ENCODE assay signal across 31 mouse cellular contexts in the genomic region with DNA sequence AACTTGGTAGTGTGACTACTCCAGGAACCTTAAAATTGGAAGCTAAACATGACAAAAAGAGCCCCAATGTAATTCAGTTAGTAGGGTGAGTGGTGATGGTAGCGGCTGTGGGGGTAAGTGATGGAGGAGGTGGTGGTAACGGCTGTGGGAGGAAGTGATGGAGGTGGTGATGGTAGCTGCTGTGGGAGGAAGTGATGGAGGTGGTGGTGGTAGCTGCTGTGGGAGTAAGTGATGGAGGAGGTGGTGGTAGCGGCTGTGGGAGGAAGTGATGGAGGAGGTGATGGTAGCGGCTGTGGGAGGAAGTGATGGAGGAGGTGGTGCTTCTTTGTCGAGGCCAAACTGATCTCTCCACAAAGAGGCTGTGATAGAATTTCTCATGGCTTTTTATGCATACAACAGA.
DNase-seq lines count a peak whose midpoint lies in the region; ATAC-seq lines count a peak whose summit lies in the region.
"Had no signal": no experiment of that assay in that cellular context is flagged by ENCODE, and none has a peak within 500 bp of the region (broad histone marks: within the 10 kb centered on the region; RNA-seq: fewer than 3 reads in every experiment).

No protein-coding gene starts in this region.

- H3K27ac ChIP-seq in midbrain, embryonic 16.5 days (ENCODE audit: low read length), result no peak overlapping the region
- H3K27ac ChIP-seq: embryonic facial prominence, embryonic 13.5 days; forebrain, embryonic 10.5 days; forebrain, embryonic 15.5 days; heart, adult 2 months; heart, embryonic 13.5 days; hindbrain, embryonic 10.5 days; hindbrain, embryonic 15.5 days; limb, embryonic 10.5 days; limb, embryonic 15.5 days; liver, embryonic 13.5 days; macrophage; midbrain, embryonic 10.5 days; midbrain, embryonic 15.5 days; neural tube, embryonic 13.5 days; stomach, embryonic 15.5 days had no signal

- no peak overlapping the region for H3K9ac ChIP-seq in midbrain, embryonic 16.5 days (ENCODE audit: low read depth, low read length)
- H3K9ac ChIP-seq: embryonic facial prominence, embryonic 13.5 days; forebrain, embryonic 15.5 days; heart, embryonic 13.5 days; hindbrain, embryonic 15.5 days; limb, embryonic 15.5 days; liver, embryonic 13.5 days; midbrain, embryonic 15.5 days; neural tube, embryonic 13.5 days; stomach, embryonic 15.5 days had no signal

- ATAC-seq in CD4-positive, CD25-positive, alpha-beta regulatory T cell, adult 4 months, result peak; percentile 53
- ATAC-seq in neutrophil, adult 5-6 weeks (ENCODE audit: extremely low read depth, insufficient number of reproducible peaks, low FRiP score, poor library complexity, severe bottlenecking), result peak; percentile 26; the same call in 1 of the 2 replicates
- ATAC-seq in midbrain, embryonic 16.5 days, result no peak
- ATAC-seq: forebrain, embryonic 15.5 days; midbrain, embryonic 15.5 days had no signal

- no peaks in the 10 kb centered on the region for H3K36me3 ChIP-seq in midbrain, embryonic 16.5 days (ENCODE audit: control insufficient read depth, insufficient read depth, low read length)
- H3K36me3 ChIP-seq: embryonic facial prominence, embryonic 13.5 days; forebrain, embryonic 10.5 days; forebrain, embryonic 15.5 days; heart, embryonic 13.5 days; hindbrain, embryonic 10.5 days; hindbrain, embryonic 15.5 days; limb, embryonic 10.5 days; limb, embryonic 15.5 days; liver, embryonic 13.5 days; midbrain, embryonic 10.5 days; midbrain, embryonic 15.5 days; neural tube, embryonic 13.5 days; stomach, embryonic 15.5 days had no signal

- H3K4me1 ChIP-seq in midbrain, embryonic 16.5 days (ENCODE audit: control insufficient read depth, insufficient read depth, low read length), result no peaks in the 10 kb centered on the region
- H3K4me1 ChIP-seq: embryonic facial prominence, embryonic 13.5 days; forebrain, embryonic 15.5 days; heart, embryonic 13.5 days; hindbrain, embryonic 10.5 days; limb, embryonic 15.5 days; liver, embryonic 13.5 days; stomach, embryonic 15.5 days had no signal

- H3K4me2 ChIP-seq in midbrain, embryonic 16.5 days (ENCODE audit: low read length), result no peak overlapping the region
- H3K4me2 ChIP-seq: embryonic facial prominence, embryonic 13.5 days; forebrain, embryonic 15.5 days; heart, embryonic 13.5 days; hindbrain, embryonic 15.5 days; limb, embryonic 15.5 days; liver, embryonic 13.5 days; midbrain, embryonic 15.5 days; neural tube, embryonic 13.5 days; stomach, embryonic 15.5 days had no signal

- WGBS in midbrain, embryonic 16.5 days, result 92% methylated on average over 5 of the region's 5 CpGs

- no peaks in the 10 kb centered on the region for H3K9me3 ChIP-seq in midbrain, embryonic 16.5 days (replicated peaks; ENCODE audit: control insufficient read depth, low read length, poor library complexity, severe bottlenecking)
- H3K9me3 ChIP-seq: embryonic facial prominence, embryonic 13.5 days; forebrain, embryonic 10.5 days; forebrain, embryonic 15.5 days; heart, embryonic 13.5 days; hindbrain, embryonic 10.5 days; hindbrain, embryonic 15.5 days; limb, embryonic 10.5 days; limb, embryonic 15.5 days; liver, embryonic 13.5 days; midbrain, embryonic 10.5 days; midbrain, embryonic 15.5 days; neural tube, embryonic 13.5 days; stomach, embryonic 15.5 days had no signal

- no peak overlapping the region for H3K4me3 ChIP-seq in midbrain, embryonic 16.5 days (ENCODE audit: low read depth, low read length)
- H3K4me3 ChIP-seq: embryonic facial prominence, embryonic 13.5 days; forebrain, embryonic 10.5 days; forebrain, embryonic 15.5 days; heart, adult 2 months; heart, embryonic 13.5 days; hindbrain, embryonic 10.5 days; hindbrain, embryonic 15.5 days; limb, embryonic 10.5 days; limb, embryonic 15.5 days; liver, embryonic 13.5 days; midbrain, embryonic 10.5 days; midbrain, embryonic 15.5 days; myocyte; neural tube, embryonic 13.5 days; stomach, embryonic 15.5 days had no signal

- DNase-seq in 416B (ENCODE audit: low read depth), result peak; percentile 94
- DNase-seq in induced T-regulatory cell, adult 2 months (ENCODE audit: low read depth), result peak; percentile 50
- DNase-seq in spleen, adult 12 weeks (ENCODE audit: low spot score), result no peak
- DNase-seq in adrenal gland, postnatal 36 days, result no peak
- DNase-seq: adrenal gland, adult 2 months; cerebellum, adult 9-11 months; heart, adult 2 months; heart, postnatal 10 days; kidney, adult 2 months; kidney, postnatal 4 days; liver, embryonic 13.5 days; lung, adult 2 months; lung, postnatal 10 days; thymus, postnatal 14 days had no signal

- no peaks in the 10 kb centered on the region for H3K27me3 ChIP-seq in midbrain, embryonic 16.5 days (ENCODE audit: control insufficient read depth, insufficient read depth, low read depth, low read length)
- H3K27me3 ChIP-seq: embryonic facial prominence, embryonic 13.5 days; forebrain, embryonic 15.5 days; heart, embryonic 13.5 days; hindbrain, embryonic 15.5 days; limb, embryonic 15.5 days; liver, embryonic 13.5 days; midbrain, embryonic 15.5 days; neural tube, embryonic 13.5 days; stomach, embryonic 15.5 days had no signal

Comparison
In these comparisons a context has a peak if more than half of its experiments do, and no peak if none do; other contexts are left out.
1. DNase-seq: peak in 416B (single experiment) and induced T-regulatory cell, adult 2 months (single experiment); none in spleen, adult 12 weeks (single experiment) and adrenal gland, postnatal 36 days (0 of 2).